Mouse (Mus musculus) hindbrain, embryonic 11.5 days (tissue): Measurements from ENCODE around the gene Ppp1r3c. TPM values are rescaled to one million over a fixed set of nuclear protein-coding genes. Genes with fewer than 3 reads are reported as not detected.

Source experiments
- ATAC-seq: fragments of 200-750 bp; cut with Nextera tagmentation; 2 replicates; pipeline ENCODE4 v1.8.0; 2017; ENCODE audit warnings: mild to moderate bottlenecking, moderate TSS enrichment, moderate library complexity; ENCODE audit not compliant: low FRiP score
- DNase-seq: peaks from one replicate; pipeline ENCODE4 v3.0.0-alpha.2; 2015; ENCODE audit warnings: low spot score
- H3K27ac ChIP-seq: fragments of 300-500 bp; sonication (generic); 2 replicates; pipeline ENCODE4 v1.5.1; 2014; ENCODE audit warnings: mild to moderate bottlenecking, low read depth, low read length
- H3K27me3 ChIP-seq: fragments of 300-500 bp; sonication (generic); 2 replicates; pipeline ENCODE4 v1.6.1; 2014; ENCODE audit warnings: mild to moderate bottlenecking, low read length, moderate library complexity, mixed read lengths; ENCODE audit not compliant: control insufficient read depth, insufficient read depth
- H3K36me3 ChIP-seq: fragments of 300-500 bp; sonication (generic); 2 replicates; pipeline ENCODE4 v1.6.1; 2014; ENCODE audit warnings: mild to moderate bottlenecking, low read length, moderate library complexity, mixed read lengths; ENCODE audit not compliant: control insufficient read depth, insufficient read depth
- H3K4me1 ChIP-seq: fragments of 300-500 bp; sonication (generic); replicated peaks from 2 replicates; pipeline ENCODE4 v1.6.1; 2014; ENCODE audit warnings: low read length, mixed read lengths; ENCODE audit not compliant: control insufficient read depth, insufficient read depth
- H3K4me2 ChIP-seq: fragments of 300-500 bp; sonication (generic); replicated peaks from 2 replicates; pipeline ENCODE4 v1.6.1; 2014; ENCODE audit warnings: mild to moderate bottlenecking, low read depth, low read length
- H3K4me3 ChIP-seq: fragments of 300-500 bp; sonication (generic); 2 replicates; pipeline ENCODE4 v1.5.1; 2014; ENCODE audit warnings: low read depth, low read length
- H3K9ac ChIP-seq: fragments of 300-500 bp; sonication (generic); 2 replicates; pipeline ENCODE4 v1.6.1; 2014; ENCODE audit warnings: low read depth, low read length
- H3K9me3 ChIP-seq: fragments of 300-500 bp; sonication (generic); 2 replicates; pipeline ENCODE4 v1.6.1; 2016; ENCODE audit warnings: low read length; ENCODE audit not compliant: control insufficient read depth
- WGBS: fragments of 180-500 bp; shearing (Covaris S2); extraction: QIAGEN DNeasy Blood & Tissue Kit; methylation state at CpG from one replicate; pipeline ENCODE4 v1.1.7; 2014; 5-methylcytosine and 5-hydroxymethylcytosine counted together
- polyA plus RNA-seq: library from polyadenylated mRNA; unstranded; fragments of >200 nt; fragmentation: Nextera tagmentation; extraction: Ambion mirVana; gene quantifications from 2 replicates; pipeline ENCODE4 v1.2.1, GENCODE M21; 2014

The Ppp1r3c gene
- polyA plus RNA-seq, 1 experiment from 2014 or later, result 6.4 TPM

GRCm38 (mm10) chr19:36706195-36706594, 30.3 kb downstream of the Ppp1r3c start:
- 76% methylated on average over 6 of the region's 6 CpGs for WGBS
- DNase-seq, result no peak
- no peak for ATAC-seq

DNA sequence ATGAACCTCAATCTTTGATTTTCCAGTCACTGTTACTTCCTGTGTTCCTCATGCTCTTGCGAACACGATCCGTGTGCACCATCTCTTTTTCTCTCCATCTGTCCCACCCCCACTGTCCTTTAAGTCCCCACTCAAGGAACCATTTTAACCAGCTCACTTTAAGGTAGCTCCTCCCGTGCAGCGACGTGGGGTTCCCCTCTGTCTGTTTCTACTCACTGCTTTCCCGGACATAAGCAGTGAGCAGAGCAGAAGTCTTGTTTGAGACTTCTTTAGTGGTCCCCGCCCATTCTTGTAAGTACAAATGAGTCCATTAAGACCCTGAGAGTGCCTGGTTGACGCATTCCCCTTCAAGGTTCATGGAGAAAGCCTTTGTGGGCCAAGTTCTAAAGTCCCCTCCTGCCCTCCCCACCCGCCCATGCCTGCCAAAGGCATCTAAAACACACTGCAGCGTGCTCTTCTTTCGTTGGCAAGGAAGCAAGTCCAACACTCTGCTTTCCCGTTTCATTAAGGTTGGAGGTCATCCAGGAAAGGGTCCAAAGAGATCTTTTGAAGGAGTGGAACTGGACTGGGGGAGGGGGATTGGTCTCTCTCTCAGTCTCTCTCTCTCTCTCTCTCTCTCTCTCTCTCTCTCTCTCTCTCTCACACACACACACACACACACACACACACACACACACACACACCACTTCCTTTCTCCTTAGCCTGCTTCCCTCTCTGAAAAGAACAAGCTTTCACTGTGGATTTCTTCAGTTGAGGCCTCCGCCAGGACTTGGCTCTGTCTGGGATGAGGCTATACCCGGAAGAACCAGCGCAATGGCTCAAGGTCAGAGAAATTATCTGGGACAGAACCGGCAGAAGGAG, 30.9 kb downstream of the Ppp1r3c start:
- no peak for ATAC-seq
- Histone ChIP-seq H3K4me1 (no peaks in the 10 kb centered on the region), H3K27me3 (no peaks in the 10 kb centered on the region), H3K4me3 (no peak overlapping the region), H3K36me3 (no peaks in the 10 kb centered on the region), H3K9ac (no peak overlapping the region), H3K27ac (no peak overlapping the region), H3K9me3 (no peaks in the 10 kb centered on the region), H3K4me2 (no peak overlapping the region)
- 82% methylated on average over 17 of the region's 17 CpGs for WGBS
- no peak for DNase-seq

More at GRCm38 (mm10) chr19:36706195-36706594, 30.3 kb downstream of the Ppp1r3c start:
- Histone ChIP-seq H3K36me3 (no peaks in the 10 kb centered on the region), H3K27me3 (no peaks in the 10 kb centered on the region), H3K9me3 (no peaks in the 10 kb centered on the region), H3K9ac (no peak overlapping the region), H3K4me3 (no peak overlapping the region), H3K27ac (no peak overlapping the region), H3K4me2 (no peak overlapping the region), H3K4me1 (no peaks in the 10 kb centered on the region)

GRCm38 (mm10) chr19:36704763-36705162, 31.7 kb downstream of the Ppp1r3c start:
- Histone ChIP-seq H3K27ac (no peak overlapping the region), H3K4me3 (no peak overlapping the region), H3K9ac (no peak overlapping the region), H3K4me1 (no peaks in the 10 kb centered on the region), H3K9me3 (no peaks in the 10 kb centered on the region), H3K27me3 (no peaks in the 10 kb centered on the region), H3K36me3 (no peaks in the 10 kb centered on the region), H3K4me2 (no peak overlapping the region)
- 80% methylated on average over 7 of the region's 7 CpGs for WGBS
- ATAC-seq, result no peak
- DNase-seq, result no peak

DNA sequence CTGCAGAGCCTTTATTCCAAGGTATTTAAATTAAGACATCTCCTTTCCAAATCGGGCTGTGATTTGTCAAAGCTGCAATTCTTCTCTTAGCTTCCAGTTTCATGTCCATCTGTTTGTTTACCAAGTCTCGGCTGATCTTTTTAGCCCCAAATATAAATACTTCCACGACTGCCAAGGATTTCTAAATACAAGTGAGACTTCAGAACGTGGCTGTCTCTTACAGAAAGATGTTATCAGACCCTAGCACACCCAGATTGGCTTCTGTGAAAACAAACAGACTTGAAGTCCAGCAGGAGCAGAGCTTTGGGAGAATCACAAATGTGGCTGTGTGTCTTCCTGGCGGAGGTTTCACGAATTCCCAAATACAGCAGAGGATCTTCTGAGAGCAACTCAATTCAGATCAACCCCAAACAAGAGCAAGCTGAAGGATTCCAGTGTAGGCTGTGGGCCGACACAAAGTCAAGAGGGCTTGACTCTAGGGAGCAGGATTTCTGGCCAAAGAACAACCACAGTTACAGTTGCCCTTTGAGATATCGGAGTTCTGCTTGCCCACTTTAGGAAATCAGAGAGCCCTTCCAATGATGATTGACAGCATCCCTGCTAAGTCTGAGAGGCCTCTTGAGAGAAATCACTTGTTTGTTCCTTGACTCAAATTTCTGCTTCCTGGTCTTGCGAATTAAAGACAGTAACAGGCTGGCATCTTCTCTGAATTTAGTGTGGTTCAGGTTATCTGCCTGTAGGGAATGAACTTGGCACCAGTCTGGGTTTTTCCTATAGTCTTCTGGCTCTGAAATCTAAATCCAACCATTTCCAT, 34.4 kb downstream of the Ppp1r3c start:
- DNase-seq (no peak), ATAC-seq (no peak)
- 59% methylated on average over 9 of the region's 9 CpGs for WGBS
- Histone ChIP-seq H3K4me1 (no peaks in the 10 kb centered on the region), H3K27ac (no peak overlapping the region), H3K4me2 (no peak overlapping the region), H3K36me3 (no peaks in the 10 kb centered on the region), H3K27me3 (no peaks in the 10 kb centered on the region), H3K9ac (no peak overlapping the region), H3K4me3 (no peak overlapping the region), H3K9me3 (no peaks in the 10 kb centered on the region)

DNA sequence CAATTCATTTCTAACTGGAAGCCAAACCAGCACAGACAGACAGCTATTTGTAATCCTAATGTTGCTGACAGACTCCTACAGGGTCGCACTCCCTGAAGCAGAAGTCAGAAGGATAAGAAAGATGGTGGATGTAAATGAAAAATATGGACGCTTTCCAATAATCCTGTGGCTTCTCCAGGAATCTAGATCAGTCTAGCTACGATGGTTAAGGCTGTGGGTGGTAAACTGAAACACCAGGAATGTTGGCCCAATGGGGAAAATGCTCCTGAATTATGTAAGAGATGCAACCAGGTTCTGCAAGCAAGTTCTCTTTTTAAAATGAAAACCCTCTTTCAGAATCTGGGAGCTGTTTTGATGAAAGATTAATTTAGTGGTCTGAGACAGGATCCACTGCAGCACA, 35.1 kb downstream of the Ppp1r3c start:
- Histone ChIP-seq H3K27ac (no peak overlapping the region), H3K4me2 (no peak overlapping the region), H3K4me1 (0 out of 2 replicates have a peak, but pooled peaks cover 2% of the 10 kb centered on the region), H3K9ac (no peak overlapping the region), H3K9me3 (no peaks in the 10 kb centered on the region), H3K4me3 (no peak overlapping the region), H3K36me3 (no peaks in the 10 kb centered on the region), H3K27me3 (no peaks in the 10 kb centered on the region)
- WGBS, result 76% methylated on average over 3 of the region's 3 CpGs
- ATAC-seq (no peak), DNase-seq (no peak)

- ATAC-seq (no peak), DNase-seq (no peak)
- Histone ChIP-seq H3K4me2 (no peak overlapping the region), H3K4me1 (0 out of 2 replicates have a peak, but pooled peaks cover 2% of the 10 kb centered on the region), H3K4me3 (no peak overlapping the region), H3K27ac (no peak overlapping the region), H3K9me3 (no peaks in the 10 kb centered on the region), H3K9ac (no peak overlapping the region), H3K27me3 (no peaks in the 10 kb centered on the region), H3K36me3 (no peaks in the 10 kb centered on the region)
- WGBS, result 61% methylated on average over 4 of the region's 4 CpGs
Measured at GRCm38 (mm10) chr19:36700937-36701336, 35.5 kb downstream of the Ppp1r3c start.

GRCm38 (mm10) chr19:36699151-36699550, 37.3 kb downstream of the Ppp1r3c start:
- Histone ChIP-seq H3K4me2 (no peak overlapping the region), H3K36me3 (no peaks in the 10 kb centered on the region), H3K4me3 (no peak overlapping the region), H3K27ac (no peak overlapping the region), H3K27me3 (no peaks in the 10 kb centered on the region), H3K9me3 (no peaks in the 10 kb centered on the region), H3K4me1 (0 out of 2 replicates have a peak, but pooled peaks cover 2% of the 10 kb centered on the region), H3K9ac (no peak overlapping the region)
- WGBS, result 100% methylated on average over 1 of the region's 1 CpGs
- ATAC-seq (no peak), DNase-seq (no peak)

DNA sequence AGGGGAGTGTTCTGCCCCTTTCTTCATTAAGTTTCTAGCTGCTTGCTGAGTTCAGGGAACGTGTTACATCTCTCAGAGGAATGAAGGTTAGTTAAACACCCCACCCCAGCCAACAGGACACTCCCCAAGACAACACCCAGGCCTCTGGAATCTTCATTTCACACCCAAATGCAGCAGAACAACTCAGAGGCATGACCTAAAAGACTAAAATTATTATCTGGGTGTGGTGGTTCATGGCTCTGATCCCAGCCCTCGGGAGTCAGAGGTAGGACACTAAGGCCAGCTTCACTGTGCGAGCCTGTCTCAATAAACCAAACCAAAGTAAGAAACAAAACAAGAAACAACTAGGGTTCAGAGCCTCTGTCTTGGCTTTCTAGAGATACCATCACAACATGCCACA, 38.3 kb downstream of the Ppp1r3c start:
- no peak for DNase-seq
- Histone ChIP-seq H3K27me3 (no peaks in the 10 kb centered on the region), H3K9me3 (no peaks in the 10 kb centered on the region), H3K9ac (no peak overlapping the region), H3K4me3 (no peak overlapping the region), H3K4me1 (0 out of 2 replicates have a peak, but pooled peaks cover 2% of the 10 kb centered on the region), H3K4me2 (no peak overlapping the region), H3K36me3 (no peaks in the 10 kb centered on the region), H3K27ac (no peak overlapping the region)
- 84% methylated on average over 3 of the region's 3 CpGs for WGBS
- no peak for ATAC-seq
